ENCODE assay signal across 25 mouse cellular contexts in the genomic region with DNA sequence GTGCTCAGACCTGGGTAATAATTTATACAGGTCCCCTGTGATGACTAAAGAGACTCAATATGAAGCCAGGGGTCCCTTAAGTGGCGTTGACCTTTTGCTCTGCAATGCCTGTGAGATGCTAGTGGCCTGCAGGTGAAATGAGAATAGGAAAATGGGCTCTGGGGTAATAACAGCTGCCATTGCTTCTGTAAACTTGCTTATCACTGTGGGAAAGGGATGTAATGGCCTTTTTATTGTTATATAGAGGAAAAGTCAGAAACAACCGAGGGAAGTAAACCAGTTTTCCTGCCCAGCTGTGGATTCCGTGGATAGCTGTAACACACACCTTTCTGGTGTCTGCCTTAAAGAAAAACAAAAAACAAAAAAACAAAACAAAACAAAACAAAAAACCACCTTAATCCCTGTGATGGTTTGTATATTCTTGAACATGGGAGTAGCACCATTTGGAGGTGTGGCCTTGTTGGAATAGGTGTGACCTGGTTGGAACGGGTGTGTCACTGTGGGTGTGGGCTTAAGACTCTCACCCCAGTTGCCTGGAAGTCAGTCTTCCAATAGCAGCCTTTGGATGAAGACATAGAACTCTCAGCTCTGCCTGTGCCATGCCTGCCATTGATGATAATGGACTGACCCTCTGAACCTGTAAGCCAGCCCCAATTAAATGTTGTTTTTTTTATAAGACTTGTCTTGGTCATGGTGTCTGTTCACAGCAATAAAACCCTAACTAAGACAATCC. TPM values are rescaled to one million over a fixed set of nuclear protein-coding genes. Genes with fewer than 3 reads are reported as not detected.
DNase-seq lines count a peak whose midpoint lies in the region; ATAC-seq and TF ChIP-seq lines count a peak whose summit lies in the region.
"Not testable (repeated sequence)": the region's sequence is repeated elsewhere in the genome, so short reads cannot be mapped to it uniquely, and the experiment has no call there.
"Had no signal": no experiment of that assay in that cellular context is flagged by ENCODE, and none has a peak within 500 bp of the region (broad histone marks: within the 10 kb centered on the region; RNA-seq: fewer than 3 reads in every experiment).

No protein-coding gene starts in this region.

- peak; percentile 83 for ATAC-seq in intestine, embryonic 15.5 days
- ATAC-seq in intestine, embryonic 16.5 days: peak; percentile 75
- ATAC-seq in intestine, postnatal 0 days: peak; percentile 77

- not testable (repeated sequence) for H3K9ac ChIP-seq in heart, adult 2 months (ENCODE audit: low read depth, low read length); intestine, embryonic 15.5 days; intestine, embryonic 16.5 days (ENCODE audit: low read depth, low read length); intestine, postnatal 0 days (ENCODE audit: low read depth, low read length)

- not testable (repeated sequence) for TF ChIP-seq POLR2A in heart, adult 2 months (IDR thresholded peaks at IDR 0.05; ENCODE audit: insufficient read depth, low read depth, low read length)

- peaks cover 32% of the 10 kb centered on the region for H3K4me1 ChIP-seq in brown adipose tissue, adult 24 weeks (ENCODE audit: control insufficient read depth, insufficient read depth, insufficient read length, low read length)
- not testable (repeated sequence) for H3K4me1 ChIP-seq in heart, adult 2 months (ENCODE audit: control insufficient read depth, insufficient read depth, low read length); intestine, embryonic 15.5 days (replicated peaks); intestine, embryonic 16.5 days (ENCODE audit: control insufficient read depth, insufficient read depth, low read length); intestine, postnatal 0 days (replicated peaks; ENCODE audit: control insufficient read depth, insufficient read depth, low read length)
- H3K4me1 ChIP-seq in megakaryocyte, embryonic 14.5 days: peaks cover 62% of the 10 kb centered on the region

- H3K36me3 ChIP-seq in heart, adult 2 months (ENCODE audit: control insufficient read depth, insufficient read depth, low read length); intestine, embryonic 15.5 days; intestine, embryonic 16.5 days (ENCODE audit: control insufficient read depth, insufficient read depth, low read length); intestine, postnatal 0 days (ENCODE audit: control insufficient read depth, insufficient read depth): not testable (repeated sequence)
- H3K36me3 ChIP-seq in megakaryocyte, embryonic 14.5 days (replicated peaks; ENCODE audit: low read length): peaks cover 15% of the 10 kb centered on the region

- H3K79me2 ChIP-seq in heart, adult 2 months (replicated peaks; ENCODE audit: control insufficient read depth, insufficient read depth, low read length): not testable (repeated sequence)

- not testable (repeated sequence) for H3K27me3 ChIP-seq in heart, adult 2 months (ENCODE audit: control insufficient read depth, insufficient read depth, low read length); intestine, embryonic 15.5 days (replicated peaks); intestine, embryonic 16.5 days (replicated peaks; ENCODE audit: control insufficient read depth, insufficient read depth, low read length); intestine, postnatal 0 days (replicated peaks; ENCODE audit: control insufficient read depth, insufficient read depth, low read length); megakaryocyte, embryonic 14.5 days (replicated peaks)

- not testable (repeated sequence) for TF ChIP-seq EP300 in heart, adult 2 months (IDR thresholded peaks at IDR 0.05; ENCODE audit: insufficient read depth, low read depth, low read length)

- H3K9me3 ChIP-seq in intestine, embryonic 15.5 days; intestine, embryonic 16.5 days (ENCODE audit: control insufficient read depth, low read length); intestine, postnatal 0 days (ENCODE audit: control insufficient read depth); megakaryocyte, embryonic 14.5 days: not testable (repeated sequence)

- not testable (repeated sequence) for H3K4me2 ChIP-seq in intestine, embryonic 15.5 days (replicated peaks); intestine, embryonic 16.5 days (ENCODE audit: low read depth, low read length); intestine, postnatal 0 days (replicated peaks; ENCODE audit: low read depth)

- not testable (repeated sequence) for TF ChIP-seq CTCF in heart, adult 2 months (IDR thresholded peaks at IDR 0.05); intestine, postnatal 0 days (IDR thresholded peaks at IDR 0.05; ENCODE audit: low read depth)

- DNase-seq in heart, adult 11 months: peak; percentile 80
- DNase-seq in heart, adult 2 months: not testable (repeated sequence)
- DNase-seq in large intestine, adult 2 months (ENCODE audit: low read depth, low spot score): peak; percentile 59

- H3K27ac ChIP-seq in brown adipose tissue, adult 24 weeks (replicated peaks; ENCODE audit: low read depth, low read length): peak overlapping the region; percentile 64; the same call in 1 of the 2 replicates
- peak overlapping the region; percentile 26 for H3K27ac ChIP-seq in heart, adult 2 months
- not testable (repeated sequence) for H3K27ac ChIP-seq in intestine, embryonic 15.5 days; intestine, embryonic 16.5 days (ENCODE audit: low read length); intestine, postnatal 0 days (ENCODE audit: low read depth, low read length)

- intact Hi-C loops in heart, adult 2 months (cut with DNase I): not testable (repeated sequence)

- H3K4me3 ChIP-seq in brown adipose tissue, adult 24 weeks (ENCODE audit: insufficient read depth, low read depth, low read length); heart, adult 2 months; intestine, embryonic 15.5 days (replicated peaks); intestine, embryonic 16.5 days (ENCODE audit: low read length); intestine, postnatal 0 days (ENCODE audit: low read depth, low read length): not testable (repeated sequence)
- peak overlapping the region; percentile 87 for H3K4me3 ChIP-seq in megakaryocyte, embryonic 14.5 days (replicated peaks)

- WGBS in heart, adult 2 months: 45% methylated on average over 4 of the region's 4 CpGs
- 43% methylated on average over 4 of the region's 4 CpGs for WGBS in intestine, embryonic 15.5 days
- 49% methylated on average over 4 of the region's 4 CpGs for WGBS in intestine, embryonic 16.5 days
- WGBS in intestine, postnatal 0 days: 39% methylated on average over 4 of the region's 4 CpGs
- WGBS in large intestine, adult 2 months: 18% methylated on average over 4 of the region's 4 CpGs

RNA-seq across cellular contexts. Expression of a gene that starts 10.7 kb away (rescaled TPM):
- polyA plus RNA-seq in brown adipose tissue, adult 24 weeks (2012; ENCODE audit: insufficient read depth, insufficient read length, missing spikeins): 12.3 and 23.2 TPM in 2 replicates
- total RNA-seq in heart, adult 2 months (2021): 10 to 100 TPM; 25.0 to 31.4 TPM
- polyA plus RNA-seq in heart, adult 2 months (2012; rRNA removed): 18.9 and 23.0 TPM in 2 replicates
- 1.7 and 2.2 TPM in 2 replicates for polyA plus RNA-seq in intestine, embryonic 15.5 days (2015; fragmentation: Nextera tagmentation; extraction: Ambion mirVana)
- polyA plus RNA-seq in intestine, embryonic 16.5 days (2015; fragmentation: Nextera tagmentation; extraction: Ambion mirVana): 1.6 TPM in 2 replicates
- 0.75 and 0.86 TPM in 2 replicates for polyA plus RNA-seq in intestine, postnatal 0 days (2015; fragmentation: Nextera tagmentation; extraction: Ambion mirVana)
- polyA plus RNA-seq in large intestine, adult 2 months (2012; rRNA removed): 0.10 and 0.30 TPM in 2 replicates
- 7.0 and 7.1 TPM in 2 replicates for polyA plus RNA-seq in megakaryocyte, embryonic 14.5 days (2012; ENCODE audit: insufficient read depth, low replicate concordance)
- total RNA-seq: MEL had no signal
- polyA plus RNA-seq: activated CD4-positive, CD25-positive, alpha-beta regulatory T cell, adult 4 months; C2C12; G1E; Patski had no signal

RNA-seq across cellular contexts. Expression of a gene that starts 22.0 kb away (rescaled TPM):
- not detected in 2 replicates for polyA plus RNA-seq in brown adipose tissue, adult 24 weeks (2012; ENCODE audit: insufficient read depth, insufficient read length, missing spikeins)
- not detected for total RNA-seq in heart, adult 2 months (2021)
- not detected in 2 replicates for polyA plus RNA-seq in heart, adult 2 months (2012; rRNA removed)
- polyA plus RNA-seq in intestine, embryonic 15.5 days (2015; fragmentation: Nextera tagmentation; extraction: Ambion mirVana): not detected in 2 replicates
- polyA plus RNA-seq in intestine, embryonic 16.5 days (2015; fragmentation: Nextera tagmentation; extraction: Ambion mirVana): not detected in 2 replicates
- polyA plus RNA-seq in intestine, postnatal 0 days (2015; fragmentation: Nextera tagmentation; extraction: Ambion mirVana): not detected in 2 replicates
- not detected in 2 replicates for polyA plus RNA-seq in large intestine, adult 2 months (2012; rRNA removed)
- polyA plus RNA-seq in megakaryocyte, embryonic 14.5 days (2012; ENCODE audit: insufficient read depth, low replicate concordance): not detected in 2 replicates
- total RNA-seq: adrenal gland, adult 18-20 months; adrenal gland, adult 2 months; adrenal gland, adult 8-10 months; adrenal gland, postnatal 10 days; adrenal gland, postnatal 14 days; adrenal gland, postnatal 25 days; adrenal gland, postnatal 36 days; adrenal gland, postnatal 4 days; CH12.LX; ES-E14; MEL had no signal
- polyA plus RNA-seq: activated CD4-positive, CD25-positive, alpha-beta regulatory T cell, adult 4 months; adrenal gland, adult 2 months; brain, embryonic 14.5 days; C2C12; CD4-positive, CD25-positive, alpha-beta regulatory T cell, adult 4 months; G1E; Patski had no signal

RNA-seq across cellular contexts. Expression of a gene that starts 26.9 kb away (rescaled TPM):
- 10.4 and 14.4 TPM in 2 replicates for polyA plus RNA-seq in brown adipose tissue, adult 24 weeks (2012; ENCODE audit: insufficient read depth, insufficient read length, missing spikeins)
- total RNA-seq in heart, adult 2 months (2021): 10 to 100 TPM; 23.9 to 28.9 TPM
- polyA plus RNA-seq in heart, adult 2 months (2012; rRNA removed): 2.9 and 8.2 TPM in 2 replicates
- 24.4 and 28.6 TPM in 2 replicates for polyA plus RNA-seq in intestine, embryonic 15.5 days (2015; fragmentation: Nextera tagmentation; extraction: Ambion mirVana)
- polyA plus RNA-seq in intestine, embryonic 16.5 days (2015; fragmentation: Nextera tagmentation; extraction: Ambion mirVana): 20.7 and 23.1 TPM in 2 replicates
- 8.4 TPM in 2 replicates for polyA plus RNA-seq in intestine, postnatal 0 days (2015; fragmentation: Nextera tagmentation; extraction: Ambion mirVana)
- 1.1 and 1.8 TPM in 2 replicates for polyA plus RNA-seq in large intestine, adult 2 months (2012; rRNA removed)
- polyA plus RNA-seq in megakaryocyte, embryonic 14.5 days (2012; ENCODE audit: insufficient read depth, low replicate concordance): 1.5 TPM in 1 of 2 replicates, not detected in the other

RNA-seq across cellular contexts. Expression of a gene that starts 34.1 kb away (rescaled TPM):
- not detected in 2 replicates for polyA plus RNA-seq in brown adipose tissue, adult 24 weeks (2012; ENCODE audit: insufficient read depth, insufficient read length, missing spikeins)
- total RNA-seq in heart, adult 2 months (2021): not detected
- 0.12 TPM in 1 of 2 replicates, not detected in the other for polyA plus RNA-seq in heart, adult 2 months (2012; rRNA removed)
- polyA plus RNA-seq in intestine, embryonic 15.5 days (2015; fragmentation: Nextera tagmentation; extraction: Ambion mirVana): not detected in 2 replicates
- polyA plus RNA-seq in intestine, embryonic 16.5 days (2015; fragmentation: Nextera tagmentation; extraction: Ambion mirVana): not detected in 2 replicates
- not detected in 2 replicates for polyA plus RNA-seq in intestine, postnatal 0 days (2015; fragmentation: Nextera tagmentation; extraction: Ambion mirVana)
- polyA plus RNA-seq in large intestine, adult 2 months (2012; rRNA removed): not detected in 2 replicates
- not detected in 2 replicates for polyA plus RNA-seq in megakaryocyte, embryonic 14.5 days (2012; ENCODE audit: insufficient read depth, low replicate concordance)
- total RNA-seq: adrenal gland, adult 18-20 months; adrenal gland, adult 2 months; adrenal gland, adult 8-10 months; adrenal gland, postnatal 10 days; adrenal gland, postnatal 14 days; adrenal gland, postnatal 25 days; adrenal gland, postnatal 36 days; adrenal gland, postnatal 4 days; CH12.LX; ES-E14; MEL had no signal
- polyA plus RNA-seq: adrenal gland, adult 2 months; brain, embryonic 14.5 days; C2C12; CD4-positive, CD25-positive, alpha-beta regulatory T cell, adult 4 months; G1E; Patski had no signal
